Mouse (Mus musculus): Measurements from ENCODE around the gene Odf3b. TPM values are rescaled to one million over a fixed set of nuclear protein-coding genes. Genes with fewer than 3 reads are reported as not detected.
A peak's percentile ranks its signal among the peaks of the same experiment; 100 is the strongest.

Gene Odf3b
- polyA plus RNA-seq, 1 experiment from 2014 or later: 0.51 TPM

- Histone ChIP-seq H3K4me1 (peaks cover 26% of the 10 kb centered on the region), H3K4me3 (no peak overlapping the region), H3K9ac (no peak overlapping the region), H3K27ac (no peak overlapping the region), H3K9me3 (no peaks in the 10 kb centered on the region), H3K27me3 (peaks cover 40% of the 10 kb centered on the region), H3K36me3 (peaks cover 28% of the 10 kb centered on the region), H3K4me2 (replicated peaks) (no peak overlapping the region)
- 88% methylated on average over 17 of the region's 17 CpGs for WGBS
- ATAC-seq (ENCODE audit: insufficient number of reproducible peaks, insufficient read depth, low FRiP score, low TSS enrichment): no peak
These were observed 4.1 kb downstream of the Odf3b start for GRCm38 (mm10) chr15:89374801-89375534.

DNA sequence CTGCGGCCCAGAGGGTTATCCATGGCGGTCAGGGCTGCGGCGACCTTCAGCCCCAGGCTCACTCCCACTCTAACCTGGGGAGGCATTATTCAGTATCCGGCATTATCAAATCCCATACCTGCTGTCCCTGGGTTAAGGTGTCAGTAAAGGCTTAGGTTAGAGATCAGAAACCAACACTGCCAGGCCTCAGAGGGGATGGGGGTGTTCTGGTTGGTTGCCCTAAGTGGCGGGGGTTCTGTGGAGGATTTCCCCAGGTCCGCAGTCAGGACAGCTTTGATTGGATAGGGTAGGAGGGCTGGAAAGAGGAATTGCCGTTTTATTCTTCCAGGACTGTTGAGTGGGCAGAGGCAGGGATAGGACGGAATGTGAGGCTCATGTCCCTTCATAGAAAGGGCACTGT is 4.7 kb downstream of the Odf3b start:
- H3K9me3 ChIP-seq: no peaks in the 10 kb centered on the region
- H3K4me1 ChIP-seq: peaks cover 26% of the 10 kb centered on the region
- H3K4me2 ChIP-seq (replicated peaks): peak overlapping the region; percentile 69
- H3K4me3 ChIP-seq: peak overlapping the region; percentile 57
- 47% methylated on average over 9 of the region's 9 CpGs for WGBS
- peaks cover 34% of the 10 kb centered on the region for H3K36me3 ChIP-seq
- H3K27me3 ChIP-seq: peaks cover 36% of the 10 kb centered on the region
- H3K27ac ChIP-seq: 0 out of 2 replicates have a peak overlapping the region, but pooled peaks have one; percentile 81
- no peak for ATAC-seq (ENCODE audit: insufficient number of reproducible peaks, insufficient read depth, low FRiP score, low TSS enrichment)
- H3K9ac ChIP-seq: peak overlapping the region; percentile 65

DNA sequence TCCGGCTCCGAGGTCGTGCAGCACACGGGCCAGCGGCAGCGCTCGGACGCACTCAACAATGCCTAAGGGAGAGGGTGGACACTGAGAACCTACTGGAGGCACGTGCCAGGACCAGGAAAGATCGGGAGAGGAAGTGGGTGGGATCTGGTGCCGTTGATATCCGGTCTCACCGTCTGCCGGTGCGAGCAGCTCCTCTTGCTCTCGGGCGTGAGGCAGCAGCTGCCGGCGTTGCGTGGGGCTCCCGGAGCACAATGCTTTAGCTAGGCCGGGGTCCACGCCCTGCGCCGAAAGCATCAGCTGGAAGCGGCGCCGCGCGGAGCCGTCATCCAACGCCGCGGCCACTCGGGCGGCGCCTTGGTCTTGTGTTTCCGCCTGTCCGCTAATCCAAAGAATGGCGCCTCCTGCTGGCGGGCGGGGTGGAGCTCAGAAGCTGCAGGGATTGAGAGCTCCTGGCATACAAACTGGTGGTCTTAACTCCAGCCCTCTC is 5.3 kb downstream of the Odf3b start, which contains the start of gene Sco2:
TSS of gene Sco2 (minus strand) at position 85 of the 487 bp plus-strand sequence.
- H3K27ac ChIP-seq: peak within 1 kb of the TSS; percentile 81
- peak within 1 kb of the TSS; percentile 57 for H3K4me3 ChIP-seq
- under 1% methylated on average over 42 of the region's 42 CpGs for WGBS
- peak; percentile 69 for ATAC-seq (ENCODE audit: insufficient number of reproducible peaks, insufficient read depth, low FRiP score, low TSS enrichment)
- H3K36me3 ChIP-seq: peaks cover 39% of the 10 kb centered on the region
- H3K9me3 ChIP-seq: no peaks in the 10 kb centered on the region
- H3K9ac ChIP-seq: peak within 1 kb of the TSS; percentile 65
- H3K4me2 ChIP-seq (replicated peaks): peak within 1 kb of the TSS; percentile 69
- peaks cover 20% of the 10 kb centered on the region for H3K4me1 ChIP-seq
- H3K27me3 ChIP-seq: peaks cover 30% of the 10 kb centered on the region

DNA sequence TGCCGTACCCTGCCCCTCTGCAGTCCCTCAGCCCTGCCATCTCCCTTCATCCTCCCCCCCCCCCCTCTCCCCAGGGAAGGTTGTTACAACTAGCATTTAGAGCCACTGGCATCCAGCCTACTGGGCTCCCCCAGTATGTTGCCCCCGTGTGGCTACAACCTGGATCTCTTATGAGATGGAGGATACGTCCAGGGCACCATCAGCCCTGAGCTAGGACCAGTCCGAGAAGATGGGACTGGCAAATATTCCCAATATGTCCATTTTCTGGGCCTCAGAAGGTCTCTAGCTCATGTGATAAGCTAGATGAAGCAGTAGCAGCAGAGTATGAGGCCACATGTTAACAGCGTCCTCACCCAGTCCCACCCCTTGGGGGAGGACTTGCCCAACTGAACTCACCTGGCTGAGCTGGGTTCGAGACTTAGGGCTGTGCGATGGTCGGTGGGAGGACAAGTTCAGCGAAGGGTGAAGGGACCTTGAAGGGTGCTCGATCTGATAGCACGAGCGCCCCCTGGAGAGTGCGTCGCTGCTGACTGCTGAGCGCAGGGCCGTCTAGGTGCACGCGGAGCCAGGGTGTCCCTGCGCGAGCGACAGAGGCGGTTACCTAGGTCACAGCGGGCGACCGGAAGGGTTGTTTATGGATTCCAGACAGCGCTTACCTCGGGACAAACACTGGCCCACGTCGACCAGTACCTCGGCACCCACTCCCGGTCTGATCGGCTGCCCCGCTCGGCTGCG is 5.9 kb downstream of the Odf3b start:
- H3K4me3 ChIP-seq: peak overlapping the region; percentile 57
- peak overlapping the region; percentile 65 for H3K9ac ChIP-seq
- 1% methylated on average over 35 of the region's 35 CpGs for WGBS
- H3K36me3 ChIP-seq: peaks cover 45% of the 10 kb centered on the region
- no peaks in the 10 kb centered on the region for H3K9me3 ChIP-seq
- H3K4me2 ChIP-seq (replicated peaks): peak overlapping the region; percentile 69
- peaks cover 24% of the 10 kb centered on the region for H3K27me3 ChIP-seq
- peak; percentile 70 for ATAC-seq (ENCODE audit: insufficient number of reproducible peaks, insufficient read depth, low FRiP score, low TSS enrichment)
- H3K4me1 ChIP-seq: peaks cover 14% of the 10 kb centered on the region
- peak overlapping the region; percentile 81 for H3K27ac ChIP-seq

GRCm38 (mm10) chr15:89372536-89372935 is 6.5 kb downstream of the Odf3b start:
- H3K9ac ChIP-seq: no peak overlapping the region
- H3K9me3 ChIP-seq: no peaks in the 10 kb centered on the region
- H3K27me3 ChIP-seq: peaks cover 18% of the 10 kb centered on the region
- peaks cover 13% of the 10 kb centered on the region for H3K4me1 ChIP-seq
- WGBS: 85% methylated on average over 7 of the region's 7 CpGs
- no peak for ATAC-seq (ENCODE audit: insufficient number of reproducible peaks, insufficient read depth, low FRiP score, low TSS enrichment)
- H3K4me3 ChIP-seq: peak overlapping the region; percentile 57
- peak overlapping the region; percentile 69 for H3K4me2 ChIP-seq (replicated peaks)
- 0 out of 2 replicates have a peak overlapping the region, but pooled peaks have one; percentile 30 for H3K27ac ChIP-seq
- peaks cover 52% of the 10 kb centered on the region for H3K36me3 ChIP-seq

DNA sequence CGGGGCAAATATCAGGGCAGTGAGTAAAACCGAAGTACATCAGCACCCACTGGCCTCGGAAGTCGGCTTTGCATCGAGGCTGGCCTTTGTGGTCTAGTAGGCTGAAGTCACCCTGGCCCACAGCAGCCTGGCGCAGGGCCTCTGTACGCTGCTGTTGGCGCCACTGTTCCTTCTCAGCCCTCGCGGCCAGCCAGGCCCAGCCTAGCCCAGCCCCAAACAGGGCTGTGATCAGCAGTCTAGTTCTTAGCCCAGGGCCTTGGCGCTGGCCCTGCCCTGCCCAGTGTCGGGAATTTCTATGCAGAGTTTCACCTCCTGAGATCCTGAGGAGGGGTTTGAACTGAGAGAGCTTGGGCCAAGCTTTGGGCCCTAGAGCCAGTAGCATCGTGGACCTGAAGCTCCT is 7.0 kb downstream of the Odf3b start:
- no peak overlapping the region for H3K4me3 ChIP-seq
- no peak overlapping the region for H3K9ac ChIP-seq
- no peak for ATAC-seq (ENCODE audit: insufficient number of reproducible peaks, insufficient read depth, low FRiP score, low TSS enrichment)
- H3K4me2 ChIP-seq (replicated peaks): no peak overlapping the region
- 89% methylated on average over 13 of the region's 13 CpGs for WGBS
- H3K27ac ChIP-seq: no peak overlapping the region
- peaks cover 13% of the 10 kb centered on the region for H3K4me1 ChIP-seq
- H3K9me3 ChIP-seq: no peaks in the 10 kb centered on the region
- H3K27me3 ChIP-seq: peaks cover 13% of the 10 kb centered on the region
- peaks cover 57% of the 10 kb centered on the region for H3K36me3 ChIP-seq

DNA sequence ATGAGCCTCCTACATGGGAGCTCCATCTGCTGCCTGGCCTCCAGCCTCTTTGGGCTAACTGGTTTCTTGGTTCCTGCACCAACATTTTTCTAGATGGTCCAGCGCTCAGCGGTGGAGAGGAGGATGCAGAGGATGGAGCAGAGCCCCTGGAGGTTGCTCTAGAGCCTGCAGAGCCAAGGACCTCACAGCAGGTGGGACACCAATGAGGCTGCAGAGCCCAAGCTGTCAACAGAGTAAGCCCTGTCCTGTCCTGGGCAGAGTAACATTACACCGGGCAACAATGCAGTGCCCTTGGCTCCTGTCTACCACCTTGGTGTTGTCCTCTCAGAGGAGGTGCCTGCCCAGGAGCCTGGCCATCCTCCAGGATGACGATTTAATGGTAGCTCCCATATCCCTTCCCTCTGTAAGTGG is 13.9 kb downstream of the Odf3b start:
- Histone ChIP-seq H3K9me3 (no peaks in the 10 kb centered on the region), H3K4me1 (no peaks in the 10 kb centered on the region), H3K4me3 (no peak overlapping the region), H3K27me3 (no peaks in the 10 kb centered on the region), H3K27ac (no peak overlapping the region), H3K36me3 (peaks cover 99% of the 10 kb centered on the region), H3K4me2 (replicated peaks) (no peak overlapping the region), H3K9ac (no peak overlapping the region)
- WGBS: 93% methylated on average over 4 of the region's 4 CpGs
- no peak for ATAC-seq (ENCODE audit: insufficient number of reproducible peaks, insufficient read depth, low FRiP score, low TSS enrichment)

GRCm38 (mm10) chr15:89363051-89363450 is 16.0 kb downstream of the Odf3b start:
- H3K36me3 ChIP-seq: peaks cover 80% of the 10 kb centered on the region
- H3K4me2 ChIP-seq (replicated peaks): no peak overlapping the region
- no peak for ATAC-seq (ENCODE audit: insufficient number of reproducible peaks, insufficient read depth, low FRiP score, low TSS enrichment)
- H3K27me3 ChIP-seq: no peaks in the 10 kb centered on the region
- no peak overlapping the region for H3K4me3 ChIP-seq
- 93% methylated on average over 7 of the region's 7 CpGs for WGBS
- no peak overlapping the region for H3K9ac ChIP-seq
- no peaks in the 10 kb centered on the region for H3K9me3 ChIP-seq
- no peak overlapping the region for H3K27ac ChIP-seq
- peaks cover 9% of the 10 kb centered on the region for H3K4me1 ChIP-seq

DNA sequence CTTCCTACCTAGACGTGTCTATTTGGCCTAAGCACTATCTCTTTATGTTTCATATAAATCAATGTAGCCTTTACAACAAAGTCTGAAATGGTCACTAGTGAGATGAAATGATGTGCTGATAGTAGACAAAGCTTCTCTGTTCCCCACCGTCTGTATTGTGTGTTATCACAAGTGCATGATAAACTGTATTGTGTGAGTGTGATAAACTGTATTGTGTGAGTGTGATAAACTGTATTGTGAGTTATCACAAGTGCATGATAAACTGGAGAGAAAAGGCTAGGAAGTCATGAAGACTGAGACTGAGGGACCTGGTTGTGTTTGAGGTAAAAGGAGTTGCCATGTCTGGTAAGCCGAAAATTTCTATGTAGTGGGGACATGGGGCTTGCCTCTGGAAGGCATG is 20.3 kb downstream of the Odf3b start:
- no peak for ATAC-seq (ENCODE audit: insufficient number of reproducible peaks, insufficient read depth, low FRiP score, low TSS enrichment)
- Histone ChIP-seq H3K4me1 (peaks cover 30% of the 10 kb centered on the region), H3K4me3 (no peak overlapping the region), H3K36me3 (peaks cover 38% of the 10 kb centered on the region), H3K9me3 (no peaks in the 10 kb centered on the region), H3K4me2 (replicated peaks) (no peak overlapping the region), H3K27me3 (no peaks in the 10 kb centered on the region), H3K27ac (no peak overlapping the region), H3K9ac (no peak overlapping the region)
- whole genome bisulfite sequencing: 90% methylated on average over 3 of the region's 3 CpGs

GRCm38 (mm10) chr15:89356372-89356771 is 22.7 kb downstream of the Odf3b start:
- peaks cover 38% of the 10 kb centered on the region for H3K36me3 ChIP-seq
- H3K27me3 ChIP-seq: no peaks in the 10 kb centered on the region
- no peaks in the 10 kb centered on the region for H3K9me3 ChIP-seq
- peak overlapping the region; percentile 92 for H3K27ac ChIP-seq
- peaks cover 33% of the 10 kb centered on the region for H3K4me1 ChIP-seq
- peak overlapping the region; percentile 72 for H3K4me3 ChIP-seq
- H3K4me2 ChIP-seq (replicated peaks): peak overlapping the region; percentile 70
- peak; percentile 75 for ATAC-seq (ENCODE audit: insufficient number of reproducible peaks, insufficient read depth, low FRiP score, low TSS enrichment)
- peak overlapping the region; percentile 82 for H3K9ac ChIP-seq
- under 1% methylated on average over 15 of the region's 15 CpGs for WGBS

GRCm38 (mm10) chr15:89355241-89356187 is 23.6 kb downstream of the Odf3b start, which contains the start of the genes Lmf2 and Ncaph2:
TSS of gene Lmf2 (minus strand) at chr15:89355659.
TSS of gene Ncaph2 (plus strand) at chr15:89355719.
- Histone ChIP-seq H3K9ac (peak within 1 kb of the TSS; percentile 82), H3K9me3 (no peaks in the 10 kb centered on the region), H3K4me3 (peak within 1 kb of the TSS; percentile 72), H3K36me3 (peaks cover 38% of the 10 kb centered on the region), H3K27ac (peak within 1 kb of the TSS; percentile 92), H3K4me1 (peaks cover 33% of the 10 kb centered on the region), H3K4me2 (replicated peaks) (peak within 1 kb of the TSS; percentile 70), H3K27me3 (no peaks in the 10 kb centered on the region)
- peak; percentile 73 for ATAC-seq (ENCODE audit: insufficient number of reproducible peaks, insufficient read depth, low FRiP score, low TSS enrichment)
- WGBS: under 1% methylated on average over 64 of the region's 64 CpGs
